Comparison of ENCODE assay signal across 16 mouse cellular contexts in genomic region chr12:70145586-70145985, GRCm38 (mm10). TPM values are rescaled to one million over a fixed set of nuclear protein-coding genes. Genes with fewer than 3 reads are reported as not detected.
A peak's percentile ranks its signal among the peaks of the same experiment; 100 is the strongest.
DNase-seq lines count a peak whose midpoint lies in the region; ATAC-seq and TF ChIP-seq lines count a peak whose summit lies in the region.
"Had no signal": no experiment of that assay in that cellular context is flagged by ENCODE, and none has a peak within 500 bp of the region (broad histone marks: within the 10 kb centered on the region; RNA-seq: fewer than 3 reads in every experiment).

No protein-coding gene starts in this region.

- DNase-seq in intestine, embryonic 14.5 days (ENCODE audit: low spot score), result no peak
- DNase-seq in kidney, postnatal 25 days, result no peak
- DNase-seq in stomach, postnatal 0 days (ENCODE audit: low spot score), result no peak
- DNase-seq in cerebellum, adult 11-12 months, result no peak

- H3K4me3 ChIP-seq in intestine, embryonic 14.5 days (ENCODE audit: low read depth, low read length), result no peak overlapping the region
- H3K4me3 ChIP-seq in intestine, embryonic 15.5 days (replicated peaks), result no peak overlapping the region
- no peak overlapping the region for H3K4me3 ChIP-seq in kidney, embryonic 15.5 days (replicated peaks)
- no peak overlapping the region for H3K4me3 ChIP-seq in stomach, embryonic 14.5 days (ENCODE audit: low read depth, low read length)
- H3K4me3 ChIP-seq in stomach, postnatal 0 days (ENCODE audit: low read depth, low read length), result no peak overlapping the region
- H3K4me3 ChIP-seq in stomach, embryonic 16.5 days (replicated peaks; ENCODE audit: low read length), result no peak overlapping the region
- H3K4me3 ChIP-seq: embryonic facial prominence, embryonic 10.5 days; embryonic facial prominence, embryonic 12.5 days; forebrain, embryonic 13.5 days; forebrain, embryonic 15.5 days had no signal

- no peak for TF ChIP-seq EP300 in stomach, postnatal 0 days (optimal IDR thresholded peaks at IDR 0.05)

- H3K36me3 ChIP-seq in intestine, embryonic 14.5 days (ENCODE audit: control insufficient read depth, insufficient read depth, low read length), result no peaks in the 10 kb centered on the region
- H3K36me3 ChIP-seq in intestine, embryonic 15.5 days, result no peaks in the 10 kb centered on the region
- H3K36me3 ChIP-seq in kidney, embryonic 15.5 days, result no peaks in the 10 kb centered on the region
- H3K36me3 ChIP-seq in stomach, embryonic 14.5 days (ENCODE audit: control insufficient read depth, insufficient read depth, low read length), result no peaks in the 10 kb centered on the region
- no peaks in the 10 kb centered on the region for H3K36me3 ChIP-seq in stomach, postnatal 0 days (ENCODE audit: control insufficient read depth, insufficient read depth, low read length)
- no peaks in the 10 kb centered on the region for H3K36me3 ChIP-seq in stomach, embryonic 16.5 days (ENCODE audit: control insufficient read depth, insufficient read depth, low read length)
- H3K36me3 ChIP-seq: embryonic facial prominence, embryonic 10.5 days; embryonic facial prominence, embryonic 12.5 days; forebrain, embryonic 15.5 days had no signal

- peak overlapping the region; percentile 94; the same call in 1 of the 2 replicates for H3K27ac ChIP-seq in intestine, embryonic 14.5 days (ENCODE audit: low read depth)
- H3K27ac ChIP-seq in intestine, embryonic 15.5 days, result no peak overlapping the region
- peak overlapping the region; percentile 86; the same call in 1 of the 2 replicates for H3K27ac ChIP-seq in kidney, embryonic 15.5 days
- peak overlapping the region; percentile 93; the same call in 1 of the 2 replicates for H3K27ac ChIP-seq in stomach, embryonic 14.5 days (ENCODE audit: low read length)
- H3K27ac ChIP-seq in stomach, postnatal 0 days (replicated peaks), result no peak overlapping the region
- peak overlapping the region; percentile 88 for H3K27ac ChIP-seq in stomach, embryonic 16.5 days (ENCODE audit: low read length)
- H3K27ac ChIP-seq: forebrain, embryonic 13.5 days had no signal

- no peaks in the 10 kb centered on the region for H3K9me3 ChIP-seq in intestine, embryonic 14.5 days (ENCODE audit: control insufficient read depth, low read length)
- no peaks in the 10 kb centered on the region for H3K9me3 ChIP-seq in intestine, embryonic 15.5 days
- H3K9me3 ChIP-seq in kidney, embryonic 15.5 days (replicated peaks), result no peaks in the 10 kb centered on the region
- H3K9me3 ChIP-seq in stomach, embryonic 14.5 days (ENCODE audit: control insufficient read depth, low read depth, low read length), result no peaks in the 10 kb centered on the region
- H3K9me3 ChIP-seq in stomach, postnatal 0 days (ENCODE audit: control insufficient read depth, low read length), result no peaks in the 10 kb centered on the region
- H3K9me3 ChIP-seq in stomach, embryonic 16.5 days (replicated peaks; ENCODE audit: control insufficient read depth, low read length), result no peaks in the 10 kb centered on the region
- H3K9me3 ChIP-seq: embryonic facial prominence, embryonic 10.5 days; embryonic facial prominence, embryonic 12.5 days; forebrain, embryonic 13.5 days; forebrain, embryonic 15.5 days had no signal

- H3K27me3 ChIP-seq in intestine, embryonic 14.5 days (replicated peaks; ENCODE audit: control insufficient read depth, insufficient read depth, low read length), result no peaks in the 10 kb centered on the region
- H3K27me3 ChIP-seq in intestine, embryonic 15.5 days (replicated peaks), result no peaks in the 10 kb centered on the region
- no peaks in the 10 kb centered on the region for H3K27me3 ChIP-seq in kidney, embryonic 15.5 days
- H3K27me3 ChIP-seq in stomach, embryonic 14.5 days (ENCODE audit: control insufficient read depth, insufficient read depth, low read length), result no peaks in the 10 kb centered on the region
- no peaks in the 10 kb centered on the region for H3K27me3 ChIP-seq in stomach, postnatal 0 days (ENCODE audit: control insufficient read depth, insufficient read depth, low read length)
- no peaks in the 10 kb centered on the region for H3K27me3 ChIP-seq in stomach, embryonic 16.5 days (ENCODE audit: control insufficient read depth, insufficient read depth, low read length)
- H3K27me3 ChIP-seq: embryonic facial prominence, embryonic 12.5 days; forebrain, embryonic 13.5 days; forebrain, embryonic 15.5 days had no signal

- H3K9ac ChIP-seq in intestine, embryonic 14.5 days (ENCODE audit: low read length), result no peak overlapping the region
- no peak overlapping the region for H3K9ac ChIP-seq in intestine, embryonic 15.5 days
- H3K9ac ChIP-seq in kidney, embryonic 15.5 days, result no peak overlapping the region
- H3K9ac ChIP-seq in stomach, embryonic 14.5 days (replicated peaks; ENCODE audit: low read depth, low read length), result no peak overlapping the region
- no peak overlapping the region for H3K9ac ChIP-seq in stomach, postnatal 0 days (ENCODE audit: low read length)
- no peak overlapping the region for H3K9ac ChIP-seq in stomach, embryonic 16.5 days (ENCODE audit: low read length)
- H3K9ac ChIP-seq: embryonic facial prominence, embryonic 12.5 days; forebrain, embryonic 13.5 days; forebrain, embryonic 15.5 days had no signal

- peaks cover 12% of the 10 kb centered on the region; the same call in 1 of the 2 replicates for H3K4me1 ChIP-seq in intestine, embryonic 14.5 days (replicated peaks; ENCODE audit: control insufficient read depth, insufficient read depth, low read length)
- peaks cover 3% of the 10 kb centered on the region; the same call in 1 of the 2 replicates for H3K4me1 ChIP-seq in intestine, embryonic 15.5 days (replicated peaks)
- H3K4me1 ChIP-seq in kidney, embryonic 15.5 days, result peaks cover 35% of the 10 kb centered on the region
- 0 out of 2 replicates have a peak, but pooled peaks cover 7% of the 10 kb centered on the region for H3K4me1 ChIP-seq in stomach, embryonic 14.5 days (ENCODE audit: control insufficient read depth, insufficient read depth, low read length)
- H3K4me1 ChIP-seq in stomach, postnatal 0 days (replicated peaks; ENCODE audit: control insufficient read depth, insufficient read depth), result no peaks in the 10 kb centered on the region
- H3K4me1 ChIP-seq in stomach, embryonic 16.5 days (ENCODE audit: control insufficient read depth, insufficient read depth, low read length), result peaks cover 15% of the 10 kb centered on the region; the same call in 1 of the 2 replicates

- WGBS in intestine, embryonic 14.5 days, result 91% methylated on average over 6 of the region's 6 CpGs
- WGBS in intestine, embryonic 15.5 days, result 86% methylated on average over 6 of the region's 6 CpGs
- 93% methylated on average over 6 of the region's 6 CpGs for WGBS in kidney, embryonic 15.5 days
- WGBS in stomach, embryonic 14.5 days, result 89% methylated on average over 6 of the region's 6 CpGs
- 88% methylated on average over 6 of the region's 6 CpGs for WGBS in stomach, postnatal 0 days
- 87% methylated on average over 6 of the region's 6 CpGs for WGBS in stomach, embryonic 16.5 days

- no peak for ATAC-seq in intestine, embryonic 14.5 days (replicated peaks; ENCODE audit: low FRiP score, low TSS enrichment, low read depth)
- ATAC-seq in intestine, embryonic 15.5 days, result no peak
- ATAC-seq in kidney, embryonic 15.5 days (replicated peaks; ENCODE audit: low FRiP score), result no peak
- no peak for ATAC-seq in stomach, embryonic 14.5 days (ENCODE audit: insufficient number of reproducible peaks, insufficient read depth, low FRiP score, low read depth)
- no peak for ATAC-seq in stomach, postnatal 0 days (ENCODE audit: low FRiP score, low TSS enrichment)
- no peak for ATAC-seq in stomach, embryonic 16.5 days (ENCODE audit: insufficient read depth, low FRiP score)
- ATAC-seq: forebrain, embryonic 15.5 days had no signal

- H3K4me2 ChIP-seq in intestine, embryonic 14.5 days (ENCODE audit: low read length), result no peak overlapping the region
- no peak overlapping the region for H3K4me2 ChIP-seq in intestine, embryonic 15.5 days (replicated peaks)
- H3K4me2 ChIP-seq in kidney, embryonic 15.5 days, result no peak overlapping the region
- H3K4me2 ChIP-seq in stomach, embryonic 14.5 days (replicated peaks; ENCODE audit: low read depth, low read length), result no peak overlapping the region
- no peak overlapping the region for H3K4me2 ChIP-seq in stomach, postnatal 0 days (replicated peaks; ENCODE audit: low read depth)
- no peak overlapping the region for H3K4me2 ChIP-seq in stomach, embryonic 16.5 days (ENCODE audit: low read depth, low read length)
- H3K4me2 ChIP-seq: embryonic facial prominence, embryonic 12.5 days; forebrain, embryonic 13.5 days; forebrain, embryonic 15.5 days had no signal

- TF ChIP-seq CTCF in stomach, postnatal 0 days (IDR thresholded peaks at IDR 0.05; ENCODE audit: low read depth), result no peak

RNA-seq across cellular contexts. Expression of gene Abhd12b, which starts 8.4 kb away (rescaled TPM):
- polyA plus RNA-seq in intestine, embryonic 14.5 days (2014; fragmentation: Nextera tagmentation; extraction: Ambion mirVana), result 0.49 and 0.71 TPM in 2 replicates
- 0.11 and 0.15 TPM in 2 replicates for polyA plus RNA-seq in intestine, embryonic 15.5 days (2015; fragmentation: Nextera tagmentation; extraction: Ambion mirVana)
- polyA plus RNA-seq in kidney, embryonic 15.5 days (2015; fragmentation: Nextera tagmentation; extraction: Ambion mirVana), result not detected in 2 replicates
- 0.29 and 0.33 TPM in 2 replicates for polyA plus RNA-seq in stomach, embryonic 14.5 days (2014; fragmentation: Nextera tagmentation; extraction: Ambion mirVana)
- polyA plus RNA-seq in stomach, postnatal 0 days (2015; fragmentation: Nextera tagmentation; extraction: Ambion mirVana), result 1.6 and 2.1 TPM in 2 replicates
- 0.14 TPM in 1 of 2 replicates, not detected in the other for polyA plus RNA-seq in stomach, embryonic 16.5 days (2015; fragmentation: Nextera tagmentation; extraction: Ambion mirVana)
- polyA plus RNA-seq: adrenal gland, adult 2 months; C2C12; cerebellum, adult 2 months; embryonic facial prominence, embryonic 10.5 days; forebrain, embryonic 11.5 days; forebrain, embryonic 13.5 days; forebrain, embryonic 15.5 days had no signal

RNA-seq across cellular contexts. Expression of gene Nin, which starts 32.1 kb away (rescaled TPM):
- polyA plus RNA-seq in intestine, embryonic 14.5 days (2014; fragmentation: Nextera tagmentation; extraction: Ambion mirVana), result 18.5 and 21.2 TPM in 2 replicates
- polyA plus RNA-seq in intestine, embryonic 15.5 days (2015; fragmentation: Nextera tagmentation; extraction: Ambion mirVana), result 8.4 and 9.1 TPM in 2 replicates
- 13.5 and 13.9 TPM in 2 replicates for polyA plus RNA-seq in kidney, embryonic 15.5 days (2015; fragmentation: Nextera tagmentation; extraction: Ambion mirVana)
- 23.3 and 26.1 TPM in 2 replicates for polyA plus RNA-seq in stomach, embryonic 14.5 days (2014; fragmentation: Nextera tagmentation; extraction: Ambion mirVana)
- polyA plus RNA-seq in stomach, postnatal 0 days (2015; fragmentation: Nextera tagmentation; extraction: Ambion mirVana), result 2.8 and 3.6 TPM in 2 replicates
- 10.0 and 10.7 TPM in 2 replicates for polyA plus RNA-seq in stomach, embryonic 16.5 days (2015; fragmentation: Nextera tagmentation; extraction: Ambion mirVana)

Comparison
In these comparisons a context has a peak if more than half of its experiments do, and no peak if none do; other contexts are left out.
1. H3K27ac ChIP-seq: peak in intestine, embryonic 14.5 days (single experiment), kidney, embryonic 15.5 days (single experiment), stomach, embryonic 14.5 days (single experiment) and stomach, embryonic 16.5 days (single experiment); none in intestine, embryonic 15.5 days (single experiment) and stomach, postnatal 0 days (single experiment).